Mouse (Mus musculus): ENCODE measurements at regions not wholly inside any gene's neighbourhood (a gene's known extent, or its start where the extent isn't known, plus 50 kb on each side); places are given as distances from the start of the nearest gene placed in this dataset.

DNA sequence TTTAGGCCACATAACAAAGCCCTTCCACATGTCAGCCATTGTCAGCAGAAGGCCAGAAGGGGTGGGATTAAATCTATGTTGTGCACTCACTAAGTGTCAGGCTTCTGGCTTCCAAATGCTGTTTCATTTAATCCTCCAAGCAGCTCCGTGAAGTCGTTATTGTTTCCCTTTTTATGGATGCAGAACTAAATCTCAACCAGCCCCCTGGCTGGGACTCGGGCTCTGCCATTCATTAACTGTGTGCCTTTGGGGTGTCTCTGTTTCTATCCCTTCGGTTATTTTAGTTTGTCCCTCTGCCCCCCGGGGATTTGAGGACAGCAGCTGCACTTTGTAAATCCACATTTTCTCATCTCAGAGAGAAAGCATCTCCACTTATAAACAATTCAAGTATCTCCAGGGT lies 188.8 kb upstream of the Usp24 start:
- TF ChIP-seq CTCF (IDR thresholded peaks at IDR 0.05; ENCODE audit: low read depth) (no peak), EP300 (IDR thresholded peaks at IDR 0.05; ENCODE audit: low read depth) (no peak)

Data from liver, embryonic 14.5 days (tissue).